Mouse (Mus musculus) neural tube, embryonic 10.5 days (tissue): ENCODE measurements around the gene Rgs10.

Experiments used
- DNase-seq: peaks from one replicate; pipeline ENCODE4 v3.0.0-alpha.2; 2017; ENCODE audit warnings: low spot score; ENCODE audit errors: extremely low spot score

The Rgs10 gene

DNA sequence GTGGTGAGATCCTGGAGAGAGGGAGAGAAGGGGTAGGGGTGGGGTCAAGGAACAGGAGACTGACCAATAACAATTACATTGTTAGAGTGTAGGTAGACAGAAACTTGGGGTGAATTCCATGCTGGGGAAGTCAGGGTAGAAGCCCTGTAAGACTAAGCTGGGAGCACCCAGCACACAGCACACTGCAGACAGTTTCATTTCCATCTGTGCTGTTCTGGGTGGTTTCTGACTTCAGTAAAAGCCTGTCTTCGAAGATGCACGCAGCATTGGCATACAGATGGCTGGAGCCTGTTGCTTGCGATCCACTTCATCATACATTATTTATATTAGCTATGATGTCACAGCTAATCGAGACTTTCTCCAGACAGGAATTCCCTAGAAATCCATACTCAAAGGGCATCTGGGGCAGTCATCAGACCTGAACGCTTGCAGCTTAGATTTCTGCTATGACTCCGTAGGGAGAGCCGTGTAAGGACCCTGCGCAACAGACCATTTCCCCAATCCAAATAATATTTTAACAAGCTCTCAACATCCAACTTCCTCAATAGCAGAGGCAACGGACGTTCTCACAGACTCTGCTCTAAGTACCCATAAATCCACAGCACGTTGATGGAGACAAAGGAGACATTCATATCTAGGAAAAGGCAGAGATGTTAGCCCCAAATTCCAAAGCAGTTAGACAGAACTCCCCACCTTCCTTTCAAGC, 7.7 kb downstream of the Rgs10 start:
- no peak for DNase-seq

DNA sequence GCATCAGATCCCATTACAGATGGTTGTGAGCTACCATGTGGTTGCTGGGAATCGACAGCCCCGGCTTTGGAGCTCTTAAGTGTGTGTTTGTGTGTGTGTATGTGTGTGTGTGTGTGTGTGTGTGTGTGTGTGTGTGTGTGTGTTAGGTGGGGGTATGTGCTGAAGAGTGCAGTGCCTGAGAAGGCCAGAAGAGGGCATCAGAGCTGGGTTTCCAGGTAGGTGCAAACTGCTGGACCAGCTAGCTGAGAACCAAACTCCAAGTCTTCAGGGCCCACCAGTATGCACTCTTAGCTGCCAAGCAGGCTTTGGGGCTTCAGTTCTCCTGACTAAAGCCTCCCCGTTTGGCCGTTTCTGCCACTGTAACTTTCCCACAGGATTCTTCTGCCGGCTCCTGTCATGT, 10.3 kb downstream of the Rgs10 start:
- DNase-seq, result no peak

DNA sequence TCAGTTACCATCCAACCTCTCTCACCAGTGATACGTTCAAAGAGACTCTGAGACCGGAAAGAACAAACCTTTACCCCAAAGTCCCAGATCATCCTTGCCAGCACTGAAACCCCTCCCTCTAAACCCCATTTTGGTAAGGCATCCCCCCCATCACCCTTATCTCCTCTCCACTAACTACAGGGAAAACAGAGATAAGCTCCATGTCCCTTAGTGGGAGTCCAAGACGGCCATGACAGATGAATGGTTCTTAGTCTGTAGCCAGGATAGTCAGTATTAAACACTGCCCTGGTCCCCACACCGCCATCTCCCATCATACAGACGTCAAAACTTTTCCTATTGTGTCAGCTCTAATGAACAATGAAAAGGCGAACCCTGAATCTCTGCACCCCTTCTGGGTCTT, 14.6 kb downstream of the Rgs10 start:
- DNase-seq, result no peak

DNA sequence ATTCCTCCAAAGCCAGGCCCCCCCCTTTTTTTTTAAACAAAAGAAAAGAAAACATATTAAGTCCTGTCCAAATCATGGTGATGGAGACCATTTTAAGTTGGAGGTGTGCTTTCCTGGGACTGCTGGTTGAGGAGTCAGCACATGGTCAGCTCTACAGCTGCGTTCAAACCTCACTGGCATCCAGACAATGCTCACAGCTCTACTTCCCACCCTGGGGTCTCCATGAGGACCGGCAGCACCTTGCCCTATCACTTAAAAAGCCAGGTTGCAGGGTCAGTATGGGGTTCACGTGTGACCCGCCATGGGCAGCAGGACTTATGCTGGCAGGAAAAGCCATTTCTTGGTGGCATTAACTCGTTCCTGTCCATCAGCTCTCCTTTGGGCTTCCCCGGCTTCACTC, 15.0 kb downstream of the Rgs10 start:
- DNase-seq, result no peak

DNA sequence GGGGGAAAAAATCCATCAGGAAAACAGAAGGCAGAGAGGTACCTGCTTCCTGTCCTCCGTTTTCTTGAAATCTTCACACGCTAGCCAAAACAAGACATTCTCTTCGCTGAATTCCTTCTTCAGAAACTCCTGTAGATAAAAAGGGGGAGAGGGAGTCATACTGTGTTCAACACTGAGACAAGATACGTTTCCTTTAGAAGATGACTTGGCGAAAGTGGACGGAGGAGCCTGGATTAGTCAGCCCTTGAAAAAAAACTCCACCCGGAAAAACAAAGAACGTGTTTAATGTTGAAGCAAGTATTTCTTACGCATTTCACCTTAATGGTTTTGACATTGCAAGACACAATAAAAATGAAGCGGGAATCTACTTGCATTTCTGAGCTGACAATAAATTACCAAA, 15.4 kb downstream of the Rgs10 start:
- DNase-seq, result no peak

DNA sequence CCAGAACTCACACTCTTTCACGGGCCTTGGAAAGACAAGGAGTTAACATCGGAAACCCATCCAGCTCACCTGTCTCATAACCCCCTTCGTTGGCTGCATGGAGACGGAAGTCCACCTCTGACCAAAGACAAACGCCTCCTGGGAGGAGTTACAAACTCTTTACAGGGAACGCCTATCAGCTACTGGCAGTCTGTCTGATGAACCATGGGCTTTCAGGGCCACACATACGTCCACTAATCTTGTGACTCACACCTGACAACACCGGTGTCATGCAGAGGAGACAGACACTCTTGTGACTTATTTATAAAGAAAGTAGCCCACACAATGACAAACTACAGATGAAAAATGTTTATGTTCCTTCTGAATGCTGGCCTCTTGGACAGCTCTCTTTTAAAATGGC, 16.0 kb downstream of the Rgs10 start:
- no peak for DNase-seq

DNA sequence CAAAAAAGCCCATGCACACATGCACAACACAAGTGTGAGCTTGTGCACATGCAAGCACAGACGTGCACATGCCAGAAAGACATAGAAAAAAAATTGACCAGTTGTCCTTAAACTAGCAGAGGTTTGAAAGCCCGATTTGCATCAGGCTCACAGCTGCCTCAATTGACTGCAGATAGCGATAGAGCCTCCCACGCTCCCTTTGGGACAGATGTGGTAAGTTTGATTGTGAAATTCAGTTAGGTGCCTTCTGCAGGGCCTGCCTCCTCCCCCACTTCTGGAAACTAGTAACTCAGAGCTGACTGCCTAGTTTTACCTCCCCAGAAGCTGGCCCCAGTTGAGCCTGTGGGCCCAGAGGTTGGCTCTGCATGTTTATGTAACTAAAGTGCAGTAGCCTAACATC, 19.9 kb downstream of the Rgs10 start:
- no peak for DNase-seq

DNA sequence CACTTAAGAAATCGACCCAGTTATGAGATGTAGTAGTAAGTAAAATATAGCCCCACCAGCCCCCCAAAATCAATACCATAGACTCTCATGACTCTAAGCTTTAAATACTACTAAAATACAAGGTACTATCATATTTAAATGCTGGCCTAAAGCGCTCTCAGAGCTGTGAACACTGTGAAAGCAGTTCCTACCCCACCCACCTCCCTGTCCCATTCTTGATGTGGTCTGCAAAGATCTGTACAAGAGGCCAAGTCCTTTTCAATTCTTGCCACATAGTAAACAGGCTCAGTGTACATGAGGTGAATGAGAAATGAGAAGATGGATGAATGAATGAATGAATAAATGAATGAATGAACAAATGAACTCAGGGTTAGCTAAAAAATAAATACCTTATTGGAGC, 21.5 kb downstream of the Rgs10 start:
- no peak for DNase-seq

DNA sequence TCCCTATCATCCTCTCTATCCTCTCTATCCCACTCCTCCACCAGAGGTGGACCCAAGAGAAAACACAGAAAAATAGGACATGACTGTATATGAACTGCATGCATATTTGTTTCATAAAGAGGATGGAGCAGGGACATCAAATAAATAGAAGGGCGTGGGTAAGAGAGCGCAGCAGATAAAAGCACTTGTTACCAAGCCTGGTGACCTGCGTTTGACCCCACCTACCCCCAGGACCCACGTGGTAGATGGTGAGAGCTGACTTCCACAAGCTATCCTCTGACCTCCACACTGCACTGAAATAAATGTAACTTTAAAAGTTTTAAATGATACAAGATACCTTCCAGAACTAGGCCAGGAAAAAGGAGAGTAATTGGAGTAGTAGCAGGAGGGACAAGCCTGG, 24.8 kb downstream of the Rgs10 start:
- no peak for DNase-seq

DNA sequence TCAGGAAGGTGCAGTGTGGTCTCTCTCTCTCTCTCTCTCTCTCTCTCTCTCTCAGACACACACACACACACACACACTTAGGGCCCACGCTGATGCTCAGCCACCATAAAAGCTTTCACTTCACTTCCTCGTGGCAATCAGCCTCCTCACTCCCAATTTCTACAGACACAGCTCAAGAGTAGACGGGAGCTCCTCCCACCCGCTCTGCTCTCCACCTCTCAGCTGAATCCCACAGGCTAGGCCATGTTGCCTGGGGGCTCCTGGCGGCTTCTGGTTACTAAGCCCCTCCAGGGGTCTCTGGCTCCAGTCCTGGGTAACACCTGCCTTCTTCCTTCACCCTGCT, 25.6 kb downstream of the Rgs10 start:
- no peak for DNase-seq

DNA sequence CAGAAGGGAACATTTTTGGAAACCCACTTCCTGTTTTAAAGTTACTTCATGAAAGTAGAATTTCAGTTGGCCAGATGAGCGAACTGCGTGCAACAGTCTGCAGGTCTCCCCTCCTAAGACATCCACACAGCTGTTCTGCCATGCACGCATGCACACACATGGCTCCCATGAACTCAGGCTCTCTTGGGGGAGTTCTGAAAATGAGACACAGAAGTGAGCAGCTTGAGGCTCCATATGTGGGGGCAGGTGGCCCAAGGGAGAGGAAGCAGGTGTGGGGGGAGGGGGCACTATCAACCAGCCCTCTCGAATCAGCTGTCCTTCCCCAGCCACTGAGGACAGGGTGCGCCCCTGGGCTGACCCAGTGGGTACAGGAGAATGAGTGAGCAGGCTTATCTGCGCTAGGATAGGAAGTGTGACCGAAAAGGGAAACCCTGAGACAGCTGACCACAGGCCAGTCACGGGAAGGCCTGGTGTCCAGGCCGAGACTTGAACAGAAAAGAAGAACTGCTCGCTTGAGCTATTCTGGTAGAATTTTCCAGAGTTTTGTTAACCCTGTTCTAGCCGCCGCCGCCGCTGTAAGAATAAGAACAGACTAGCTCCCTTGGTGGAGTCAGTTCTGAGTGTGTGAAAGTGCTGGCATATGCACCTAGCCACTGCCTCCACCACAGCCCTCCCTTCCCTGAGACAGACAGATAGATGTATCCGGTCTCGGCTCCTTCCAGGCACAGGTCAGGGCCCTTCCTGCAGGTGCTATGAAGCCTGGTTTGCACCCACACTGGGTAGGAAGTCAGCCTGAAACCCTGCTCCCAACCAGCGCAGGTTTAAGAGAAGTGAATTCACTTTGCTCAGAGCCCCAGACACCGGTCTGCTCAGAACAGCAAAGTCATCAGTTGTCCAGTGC, 26.2 kb downstream of the Rgs10 start:
- DNase-seq, result no peak

DNA sequence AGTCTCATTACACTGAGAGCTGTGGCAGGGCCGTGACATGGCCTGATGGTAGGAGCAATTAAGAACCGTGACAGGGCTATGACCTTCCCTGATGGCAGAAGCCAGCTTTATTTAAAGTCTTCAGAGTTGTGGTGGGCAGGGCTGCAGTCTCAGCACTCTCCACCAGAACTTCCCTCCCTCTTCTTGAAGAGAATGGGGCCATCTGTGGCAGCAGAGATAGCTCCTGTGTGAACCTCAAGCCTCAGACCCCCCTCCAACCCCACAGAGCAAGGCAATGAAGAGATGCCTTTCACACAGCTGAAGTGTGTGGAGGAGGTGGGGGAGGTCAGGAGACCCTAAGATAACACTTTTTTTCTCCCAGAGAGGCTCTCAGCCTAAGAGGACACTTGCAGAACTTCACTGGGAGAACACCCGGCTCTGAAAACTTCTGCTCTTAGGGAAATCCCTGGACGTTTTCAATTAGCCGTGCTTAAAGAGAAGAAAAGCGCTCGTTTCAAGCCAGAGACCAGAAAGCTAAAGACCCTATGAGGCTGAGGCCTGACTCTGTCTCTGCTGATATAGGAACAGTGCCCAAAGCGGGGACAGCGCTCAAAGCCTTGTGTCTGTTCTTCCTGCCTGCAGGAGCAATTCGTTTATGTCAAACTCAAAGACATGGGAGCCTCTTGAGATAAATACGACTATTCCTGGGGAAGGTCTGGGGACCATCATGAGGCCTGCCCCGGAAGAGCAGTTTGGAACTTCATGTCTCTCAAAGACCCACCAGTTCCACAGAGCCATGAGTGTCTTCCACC, 27.1 kb downstream of the Rgs10 start:
- no peak for DNase-seq

DNA sequence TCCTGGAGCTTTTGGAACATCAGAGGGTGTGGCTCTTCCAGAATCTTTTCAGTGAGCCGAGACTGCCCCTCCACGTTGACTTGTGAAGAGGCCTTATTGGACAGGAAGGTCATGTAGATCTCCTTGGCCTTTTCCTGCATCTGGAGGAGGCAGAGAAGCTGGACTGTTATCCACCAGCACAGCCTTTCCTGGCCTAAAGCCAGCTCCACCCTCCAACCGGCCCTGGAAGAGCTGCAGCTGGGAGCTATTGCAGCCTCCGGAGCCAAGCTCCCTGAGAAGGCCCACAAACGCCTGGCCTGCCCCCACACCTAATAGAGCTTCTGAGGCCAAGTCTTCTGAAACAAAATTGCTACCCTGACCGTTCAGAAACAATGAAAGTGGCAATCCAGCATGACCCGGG, 29.6 kb downstream of the Rgs10 start:
- no peak for DNase-seq

DNA sequence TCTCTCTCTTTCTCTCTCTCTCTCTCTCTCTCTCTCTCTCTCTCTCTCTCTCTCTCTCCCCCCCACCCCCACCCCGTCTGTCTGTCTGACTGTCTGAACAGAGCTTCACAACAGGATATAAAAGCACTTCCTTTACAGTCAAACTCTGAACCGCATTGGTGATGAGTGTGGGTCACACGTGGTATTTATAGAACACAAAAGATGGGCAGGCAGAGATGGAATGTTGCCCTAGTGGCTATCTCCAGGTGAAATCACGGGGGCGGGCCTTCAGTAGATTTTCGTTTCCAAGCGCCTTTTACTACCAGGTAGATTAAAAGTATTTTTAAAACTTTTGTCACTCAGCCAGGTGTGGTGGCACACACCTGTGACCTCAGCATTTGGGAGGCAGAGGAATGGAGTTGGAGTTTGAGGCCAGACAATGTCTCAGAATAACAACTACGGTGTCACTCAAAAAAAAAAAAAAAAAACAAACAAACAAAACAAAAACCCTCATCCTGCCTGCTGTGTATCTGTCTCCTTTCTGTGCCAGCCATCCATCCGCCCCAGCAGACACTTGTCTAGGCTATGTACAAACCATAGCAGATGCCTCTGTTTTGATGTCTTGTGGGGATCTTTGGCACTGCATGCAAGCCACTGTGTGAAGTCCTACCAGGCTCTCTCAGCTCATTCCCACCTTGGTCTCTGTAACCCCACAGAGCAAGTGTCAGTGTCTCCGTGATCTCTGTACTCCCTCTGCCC, 34.7 kb downstream of the Rgs10 start:
- no peak for DNase-seq

DNA sequence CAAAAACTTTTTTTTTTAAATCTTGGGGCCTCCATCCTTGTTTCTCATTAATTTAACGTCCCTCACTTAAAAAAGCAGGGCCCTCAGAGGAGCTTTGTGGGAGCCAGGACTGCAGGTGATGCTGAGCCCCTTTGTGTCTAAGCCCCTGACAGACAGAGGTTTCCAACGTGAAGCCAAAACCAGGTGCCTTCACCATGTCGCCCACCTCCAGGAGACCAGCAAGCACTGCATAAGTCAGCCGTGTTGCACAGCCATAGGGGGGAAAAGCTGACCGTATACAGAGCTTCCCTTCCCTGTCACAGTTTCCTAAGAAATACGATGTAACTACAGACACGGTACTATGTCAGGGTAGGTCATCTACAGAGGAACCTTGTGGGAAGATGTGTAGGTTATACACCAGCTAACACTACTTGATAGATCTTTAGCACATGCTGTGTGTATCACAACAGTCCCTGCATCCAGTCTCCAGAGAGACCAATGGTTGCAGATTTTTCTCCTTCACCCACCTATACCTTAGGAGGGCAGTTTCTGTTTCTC, 35.3 kb downstream of the Rgs10 start:
- DNase-seq, result no peak

DNA sequence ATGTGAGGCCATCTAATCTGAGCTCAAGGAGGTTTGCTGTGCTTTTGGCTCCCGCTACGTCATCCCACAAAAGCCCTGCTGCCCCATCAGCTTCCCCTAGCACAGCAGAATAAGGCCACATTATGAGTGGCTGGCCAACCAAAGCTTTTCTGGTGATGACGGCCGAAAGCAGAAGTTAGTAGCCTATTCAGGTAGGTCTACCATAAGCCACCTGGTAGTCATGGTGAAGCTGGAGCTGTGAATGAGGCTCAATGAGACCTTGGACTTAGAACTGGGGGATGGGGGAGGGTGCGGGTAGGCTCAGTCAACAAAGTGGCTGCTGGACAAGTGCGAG, 36.1 kb downstream of the Rgs10 start:
- DNase-seq, result no peak

DNA sequence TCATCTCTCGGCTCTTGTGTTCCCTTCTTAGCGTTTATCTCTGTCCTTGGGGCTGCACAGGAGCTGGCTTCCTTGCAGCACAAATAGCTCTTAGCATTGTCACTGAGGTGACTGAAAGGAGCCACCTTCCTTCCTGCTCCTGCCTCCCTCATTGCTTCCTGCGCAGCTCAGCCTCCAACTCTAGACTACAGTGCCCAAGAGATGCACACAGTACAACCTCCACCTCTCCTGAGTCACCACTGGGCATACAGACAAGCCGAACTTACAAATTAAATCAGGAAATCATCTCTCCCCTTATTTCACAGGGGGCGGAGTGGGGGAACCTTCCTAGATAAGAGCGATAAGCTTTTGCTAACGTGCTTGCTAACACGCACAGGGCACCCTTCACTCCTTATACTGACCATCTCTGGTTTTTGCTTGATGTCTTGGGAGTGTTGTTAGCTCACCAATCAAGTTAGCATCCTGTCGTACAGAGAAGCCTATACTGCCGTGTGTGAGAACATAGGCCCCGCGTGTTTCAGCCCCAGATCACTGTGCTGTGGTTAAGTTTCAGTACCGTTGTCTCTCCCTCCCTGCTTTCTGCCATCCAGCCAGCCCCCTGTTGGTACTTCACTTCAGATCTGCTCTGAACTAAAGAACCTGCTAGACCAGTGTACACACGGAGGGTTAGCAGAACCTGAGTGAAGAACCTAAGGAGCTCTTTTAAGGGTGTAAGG, 36.6 kb downstream of the Rgs10 start:
- no peak for DNase-seq

DNA sequence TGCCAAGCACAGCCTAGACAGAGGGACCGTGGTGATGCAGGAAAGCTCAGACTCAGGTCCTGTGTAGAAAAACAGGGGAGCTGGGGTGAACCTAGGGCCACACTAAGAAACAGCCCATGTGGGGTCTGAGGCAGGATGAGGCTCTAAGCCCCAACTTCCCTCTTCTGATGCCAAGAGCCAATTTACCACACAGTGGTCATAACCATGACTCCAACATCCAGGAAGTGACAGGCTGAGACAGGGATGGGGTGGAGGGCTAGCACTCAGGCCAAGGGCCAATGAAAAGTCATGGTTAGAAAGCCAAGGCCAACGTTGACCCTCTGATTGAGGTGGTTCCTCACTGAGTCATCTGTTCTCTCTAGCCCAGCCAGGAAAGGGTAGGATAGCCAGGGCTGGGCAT, 37.6 kb downstream of the Rgs10 start:
- no peak for DNase-seq

DNA sequence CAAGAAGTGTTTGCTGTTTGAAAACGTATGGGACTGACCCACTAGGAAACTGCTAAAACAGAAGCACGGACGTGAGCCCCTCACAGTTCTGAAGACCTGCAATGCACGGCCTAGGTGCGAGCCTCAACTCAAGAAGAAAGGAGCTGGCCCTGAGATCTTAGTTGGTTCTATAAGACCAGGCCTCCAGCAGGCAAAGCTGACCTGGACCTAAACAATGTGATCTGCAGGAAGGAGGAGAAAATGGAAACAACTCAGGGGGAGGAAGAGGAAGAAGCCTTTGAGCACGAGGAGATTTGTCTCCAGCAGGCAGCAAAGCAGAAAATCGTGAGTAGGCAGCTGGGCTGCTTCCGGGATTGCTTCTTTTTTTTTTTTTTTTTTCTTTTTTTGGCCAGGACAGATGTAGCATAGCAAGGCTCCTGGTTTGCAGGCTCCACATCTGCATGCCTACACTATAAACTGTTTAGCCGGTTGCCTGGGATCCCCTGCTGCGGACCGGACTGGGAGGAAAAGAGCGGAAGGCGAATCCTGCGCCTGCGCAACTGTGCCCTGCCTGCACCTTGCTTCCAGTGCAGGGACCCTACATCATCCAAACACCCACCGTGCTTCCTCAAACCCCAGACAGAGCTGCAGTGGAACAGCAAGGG, 39.3 kb downstream of the Rgs10 start:
- no peak for DNase-seq

DNA sequence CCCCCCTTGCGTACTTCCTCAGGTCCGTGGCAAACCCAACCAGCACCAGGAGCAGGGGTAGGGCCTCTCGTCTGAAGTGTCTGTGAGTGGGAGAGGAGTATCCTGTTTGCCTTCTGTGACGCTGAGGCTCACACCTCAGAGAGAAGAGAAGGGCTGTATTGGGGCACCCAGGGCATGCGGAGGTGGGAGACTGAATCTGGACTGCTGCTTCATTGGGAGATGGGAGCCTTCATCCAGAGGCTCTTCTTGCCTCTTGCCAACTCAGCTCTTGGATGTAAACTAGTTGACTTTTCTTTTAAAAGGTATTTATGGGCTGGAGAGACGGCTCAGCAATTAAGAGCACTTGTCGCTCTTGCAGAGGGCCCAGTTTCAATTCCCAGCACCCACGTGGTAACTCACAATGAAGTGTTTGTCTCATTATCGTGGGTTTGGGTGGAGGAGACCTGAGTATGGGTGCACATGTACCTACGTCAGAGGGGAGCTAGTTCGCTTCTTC, 42.3 kb downstream of the Rgs10 start:
- DNase-seq, result no peak
